Mouse (Mus musculus) liver, embryonic 16.5 days (tissue): ENCODE data around the gene Btbd2. TPM values are rescaled to one million over a fixed set of nuclear protein-coding genes. Genes with fewer than 3 reads are reported as not detected.

ENCODE experiments used
- ATAC-seq: fragments of 200-750 bp; cut with Nextera tagmentation; 2 replicates; pipeline ENCODE4 v1.8.0; 2017; ENCODE audit warnings: low read depth, mild to moderate bottlenecking, moderate number of reproducible peaks, moderate library complexity
- H3K27ac ChIP-seq: fragments of 300-500 bp; sonication (generic); 2 replicates; pipeline ENCODE4 v1.5.1; 2014; ENCODE audit warnings: mild to moderate bottlenecking, low read length
- H3K27me3 ChIP-seq: fragments of 300-500 bp; sonication (generic); 2 replicates; pipeline ENCODE4 v1.6.1; 2014; ENCODE audit warnings: low read depth, low read length, mixed read lengths; ENCODE audit not compliant: control insufficient read depth, insufficient read depth
- H3K36me3 ChIP-seq: fragments of 300-500 bp; sonication (generic); 2 replicates; pipeline ENCODE4 v1.6.1; 2014; ENCODE audit warnings: mild to moderate bottlenecking; ENCODE audit not compliant: control insufficient read depth, insufficient read depth
- H3K4me1 ChIP-seq: fragments of 300-500 bp; sonication (generic); 2 replicates; pipeline ENCODE4 v1.6.1; 2014; ENCODE audit warnings: low read depth, low read length, mixed read lengths; ENCODE audit not compliant: control insufficient read depth
- H3K4me2 ChIP-seq: fragments of 300-500 bp; sonication (generic); 2 replicates; pipeline ENCODE4 v1.6.1; 2014; ENCODE audit warnings: low read depth, low read length, mixed read lengths
- H3K4me3 ChIP-seq: fragments of 300-500 bp; sonication (generic); 2 replicates; pipeline ENCODE4 v1.5.1; 2014; ENCODE audit warnings: low read depth, mild to moderate bottlenecking, low read length
- H3K9ac ChIP-seq: fragments of 300-500 bp; sonication (generic); 2 replicates; pipeline ENCODE4 v1.6.1; 2014; ENCODE audit warnings: low read depth, low read length
- H3K9me3 ChIP-seq: fragments of 300-500 bp; sonication (generic); replicated peaks from 2 replicates; pipeline ENCODE4 v1.6.1; 2016; ENCODE audit warnings: low read length; ENCODE audit not compliant: control insufficient read depth
- WGBS: fragments of 180-500 bp; shearing (Covaris S2); extraction: QIAGEN DNeasy Blood & Tissue Kit; methylation state at CpG from one replicate; pipeline ENCODE4 v1.1.7; 2014; ENCODE audit not compliant: insufficient replicate concordance; 5-methylcytosine and 5-hydroxymethylcytosine counted together
- polyA plus RNA-seq: library from polyadenylated mRNA; unstranded; fragments of >200 nt; fragmentation: Nextera tagmentation; extraction: Ambion mirVana; gene quantifications from 2 replicates; pipeline ENCODE4 v1.2.1, GENCODE M21; 2015

The Btbd2 gene
- polyA plus RNA-seq, 1 experiment from 2014 or later = 5.1 TPM

GRCm38 (mm10) chr10:80700038-80700504 is 43.2 kb upstream of the Btbd2 start:
- peak overlapping the region; percentile 72 for H3K4me3 ChIP-seq
- no peaks in the 10 kb centered on the region for H3K36me3 ChIP-seq
- H3K9ac ChIP-seq = peak overlapping the region; percentile 3; the same call in 1 of the 2 replicates
- ATAC-seq = no peak
- peak overlapping the region; percentile 99 for H3K4me2 ChIP-seq
- no peaks in the 10 kb centered on the region for H3K27me3 ChIP-seq
- H3K4me1 ChIP-seq = peaks cover 81% of the 10 kb centered on the region
- H3K27ac ChIP-seq = peak overlapping the region; percentile 98
- no peaks in the 10 kb centered on the region for H3K9me3 ChIP-seq
- WGBS = 39% methylated on average over 7 of the region's 7 CpGs

- H3K9ac ChIP-seq = peak overlapping the region; percentile 60
- H3K27ac ChIP-seq = peak overlapping the region; percentile 91
These were observed 41.7 kb upstream of the Btbd2 start for GRCm38 (mm10) chr10:80698605-80699004.

GRCm38 (mm10) chr10:80697812-80698211 is 40.9 kb upstream of the Btbd2 start:
- Histone ChIP-seq H3K4me2 (peak overlapping the region; percentile 71), H3K27me3 (no peaks in the 10 kb centered on the region), H3K9ac (peak overlapping the region; percentile 60), H3K36me3 (no peaks in the 10 kb centered on the region), H3K4me3 (peak overlapping the region; percentile 41), H3K27ac (peak overlapping the region; percentile 91), H3K4me1 (peaks cover 89% of the 10 kb centered on the region), H3K9me3 (no peaks in the 10 kb centered on the region)
- ATAC-seq = peak; percentile 58
- 19% methylated on average over 9 of the region's 9 CpGs for WGBS

More at GRCm38 (mm10) chr10:80698605-80699004, 41.7 kb upstream of the Btbd2 start:
- Histone ChIP-seq H3K27me3 (no peaks in the 10 kb centered on the region), H3K4me2 (peak overlapping the region; percentile 71), H3K36me3 (no peaks in the 10 kb centered on the region), H3K4me1 (peaks cover 89% of the 10 kb centered on the region), H3K4me3 (peak overlapping the region; percentile 41), H3K9me3 (no peaks in the 10 kb centered on the region)
- ATAC-seq = no peak
- WGBS = 53% methylated on average over 9 of the region's 9 CpGs

GRCm38 (mm10) chr10:80697393-80697787 is 40.5 kb upstream of the Btbd2 start:
- Histone ChIP-seq H3K4me2 (peak overlapping the region; percentile 71), H3K4me1 (peaks cover 91% of the 10 kb centered on the region), H3K4me3 (peak overlapping the region; percentile 41), H3K36me3 (no peaks in the 10 kb centered on the region), H3K9me3 (no peaks in the 10 kb centered on the region), H3K27ac (peak overlapping the region; percentile 66), H3K27me3 (no peaks in the 10 kb centered on the region), H3K9ac (0 out of 2 replicates have a peak overlapping the region, but pooled peaks have one; percentile 19)
- whole genome bisulfite sequencing = 67% methylated on average over 8 of the region's 8 CpGs
- ATAC-seq = no peak

GRCm38 (mm10) chr10:80696502-80697392 is 39.9 kb upstream of the Btbd2 start:
- H3K9me3 ChIP-seq = no peaks in the 10 kb centered on the region
- no peak overlapping the region for H3K4me3 ChIP-seq
- H3K27ac ChIP-seq = peak overlapping the region; percentile 83
- H3K36me3 ChIP-seq = no peaks in the 10 kb centered on the region
- ATAC-seq = no peak
- peak overlapping the region; percentile 2; the same call in 1 of the 2 replicates for H3K4me2 ChIP-seq
- peak overlapping the region; percentile 1; the same call in 1 of the 2 replicates for H3K9ac ChIP-seq
- no peaks in the 10 kb centered on the region for H3K27me3 ChIP-seq
- 23% methylated on average over 11 of the region's 12 CpGs for WGBS
- peaks cover 97% of the 10 kb centered on the region for H3K4me1 ChIP-seq

- H3K4me3 ChIP-seq = no peak overlapping the region
- ATAC-seq = no peak
- peak overlapping the region; percentile 83 for H3K27ac ChIP-seq
- H3K36me3 ChIP-seq = peaks cover 4% of the 10 kb centered on the region
- peak overlapping the region; percentile 34 for H3K9ac ChIP-seq
- H3K9me3 ChIP-seq = no peaks in the 10 kb centered on the region
- H3K27me3 ChIP-seq = no peaks in the 10 kb centered on the region
- H3K4me1 ChIP-seq = peaks cover 94% of the 10 kb centered on the region
- 28% methylated on average over 10 of the region's 10 CpGs for WGBS
- H3K4me2 ChIP-seq = peak overlapping the region; percentile 25
These were observed 39.1 kb upstream of the Btbd2 start for GRCm38 (mm10) chr10:80695801-80696501.

GRCm38 (mm10) chr10:80695186-80695585 is 38.3 kb upstream of the Btbd2 start:
- Histone ChIP-seq H3K9ac (peak overlapping the region; percentile 34), H3K4me2 (peak overlapping the region; percentile 25; the same call in 1 of the 2 replicates)
- WGBS = 16% methylated on average over 2 of the region's 2 CpGs

GRCm38 (mm10) chr10:80694159-80694938 is 37.5 kb upstream of the Btbd2 start:
- Histone ChIP-seq H3K4me3 (no peak overlapping the region), H3K9ac (peak overlapping the region; percentile 34; the same call in 1 of the 2 replicates)

More at GRCm38 (mm10) chr10:80695186-80695585, 38.3 kb upstream of the Btbd2 start:
- Histone ChIP-seq H3K9me3 (no peaks in the 10 kb centered on the region), H3K27ac (peak overlapping the region; percentile 83), H3K4me1 (peaks cover 86% of the 10 kb centered on the region), H3K36me3 (peaks cover 10% of the 10 kb centered on the region), H3K4me3 (no peak overlapping the region), H3K27me3 (no peaks in the 10 kb centered on the region)
- ATAC-seq = peak; percentile 25

More at GRCm38 (mm10) chr10:80694159-80694938, 37.5 kb upstream of the Btbd2 start:
- ATAC-seq = no peak
- Histone ChIP-seq H3K4me2 (no peak overlapping the region; the same call in 1 of the 2 replicates), H3K36me3 (peaks cover 18% of the 10 kb centered on the region), H3K27ac (peak overlapping the region; percentile 83), H3K27me3 (no peaks in the 10 kb centered on the region), H3K9me3 (no peaks in the 10 kb centered on the region), H3K4me1 (peaks cover 78% of the 10 kb centered on the region)
- WGBS = 82% methylated on average over 13 of the region's 13 CpGs
